Mouse (Mus musculus): ENCODE results near the gene Rbfox3.

DNA sequence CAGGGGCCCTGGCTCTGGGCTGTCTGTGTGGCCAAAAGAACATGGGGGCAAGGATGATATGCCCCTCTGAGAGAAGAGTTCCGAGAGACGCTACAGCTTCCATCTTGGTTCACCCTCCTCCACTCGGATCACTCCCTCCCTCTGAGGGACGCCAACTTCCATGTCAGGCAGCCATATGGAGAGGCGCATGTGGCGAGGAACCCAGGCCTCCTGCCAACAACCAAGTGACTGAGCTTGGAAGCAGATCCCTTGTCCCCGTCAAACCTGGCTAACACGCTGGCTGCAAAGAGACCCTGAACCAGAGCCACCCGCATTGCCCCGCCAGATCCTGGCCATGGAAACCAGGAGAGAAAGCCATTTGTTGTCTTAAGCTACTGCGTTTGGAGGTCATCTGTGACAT, 29.1 kb upstream of the Rbfox3 start:
- TF ChIP-seq CTCF (IDR thresholded peaks at IDR 0.05; ENCODE audit: extremely low read depth, insufficient read depth, low read length) = no peak
- no peak for TF ChIP-seq POLR2A (IDR thresholded peaks at IDR 0.05; ENCODE audit: extremely low read depth, insufficient read depth, low read length)
